Mouse (Mus musculus): ENCODE results near the gene Ndufaf8. TPM values are rescaled to one million over a fixed set of nuclear protein-coding genes. Genes with fewer than 3 reads are reported as not detected.

Gene Ndufaf8
- polyA plus RNA-seq, 1 experiment from 2014 or later, result 61.3 TPM

DNA sequence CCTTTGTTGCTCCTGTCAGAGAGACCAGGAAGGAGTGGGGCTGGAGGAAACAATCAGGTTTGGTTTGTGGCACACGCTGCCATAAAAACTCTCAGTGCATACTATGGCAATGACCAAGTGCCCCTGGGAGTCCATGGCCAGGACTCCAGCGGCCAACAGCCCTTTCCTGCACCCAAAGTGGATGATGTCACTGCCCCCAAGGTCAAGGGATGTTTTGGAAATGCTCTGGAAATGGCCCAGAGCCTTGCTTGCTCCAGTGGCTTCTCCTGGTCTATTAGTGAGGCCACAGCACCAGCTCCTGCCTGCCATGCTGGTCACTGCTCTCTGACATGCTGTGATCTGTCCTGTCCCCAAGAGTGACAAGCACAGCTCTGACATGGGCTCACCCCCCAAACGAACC, 22.5 kb upstream of the Ndufaf8 start:
- H3K36me3 ChIP-seq (ENCODE audit: control insufficient read depth, insufficient read depth, low read length), result peaks cover 13% of the 10 kb centered on the region
- DNase-seq (ENCODE audit: low spot score, missing footprints), result no peak
- H3K9me3 ChIP-seq (ENCODE audit: control insufficient read depth, low read length), result no peaks in the 10 kb centered on the region
- no peak for ATAC-seq (ENCODE audit: low FRiP score)
- WGBS, result 85% methylated on average over 3 of the region's 3 CpGs
- H3K4me3 ChIP-seq (ENCODE audit: low read depth, low read length), result no peak overlapping the region
- no peak overlapping the region for H3K9ac ChIP-seq (ENCODE audit: low read length)
- no peak overlapping the region for H3K27ac ChIP-seq (ENCODE audit: low read depth, low read length)
- no peaks in the 10 kb centered on the region for H3K27me3 ChIP-seq (ENCODE audit: control insufficient read depth, insufficient read depth, low read length)
- H3K4me1 ChIP-seq (ENCODE audit: control insufficient read depth, insufficient read depth, low read length), result no peaks in the 10 kb centered on the region
- no peak overlapping the region for H3K4me2 ChIP-seq

DNA sequence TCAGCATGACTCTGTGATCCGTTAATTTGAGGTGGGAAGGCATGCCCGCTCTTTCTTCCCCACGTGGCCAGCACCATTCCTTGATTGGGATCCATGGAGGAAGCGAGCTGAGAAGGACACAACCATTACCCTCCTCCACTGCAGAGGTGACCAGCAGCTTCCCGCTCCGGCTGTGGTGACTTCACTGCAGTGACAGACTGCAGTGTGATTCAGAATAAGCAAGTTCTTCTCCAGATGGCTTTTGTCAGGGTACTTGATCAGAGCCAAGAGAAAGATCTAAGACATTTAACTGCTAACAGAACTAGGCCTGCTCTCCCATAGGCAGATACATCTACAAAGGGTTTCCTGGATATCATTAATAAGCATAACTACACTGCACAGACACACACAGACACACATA, 18.4 kb upstream of the Ndufaf8 start:
- Histone ChIP-seq H3K36me3 (ENCODE audit: control insufficient read depth, insufficient read depth, low read length) (peaks cover 14% of the 10 kb centered on the region), H3K4me1 (ENCODE audit: control insufficient read depth, insufficient read depth, low read length) (peaks cover 2% of the 10 kb centered on the region; the same call in 1 of the 2 replicates), H3K4me3 (ENCODE audit: low read depth, low read length) (no peak overlapping the region), H3K27me3 (ENCODE audit: control insufficient read depth, insufficient read depth, low read length) (no peaks in the 10 kb centered on the region), H3K9ac (ENCODE audit: low read length) (no peak overlapping the region), H3K9me3 (ENCODE audit: control insufficient read depth, low read length) (no peaks in the 10 kb centered on the region), H3K27ac (ENCODE audit: low read depth, low read length) (no peak overlapping the region), H3K4me2 (no peak overlapping the region)
- DNase-seq (ENCODE audit: low spot score, missing footprints) (no peak), ATAC-seq (ENCODE audit: low FRiP score) (no peak)
- 92% methylated on average over 6 of the region's 6 CpGs for WGBS

DNA sequence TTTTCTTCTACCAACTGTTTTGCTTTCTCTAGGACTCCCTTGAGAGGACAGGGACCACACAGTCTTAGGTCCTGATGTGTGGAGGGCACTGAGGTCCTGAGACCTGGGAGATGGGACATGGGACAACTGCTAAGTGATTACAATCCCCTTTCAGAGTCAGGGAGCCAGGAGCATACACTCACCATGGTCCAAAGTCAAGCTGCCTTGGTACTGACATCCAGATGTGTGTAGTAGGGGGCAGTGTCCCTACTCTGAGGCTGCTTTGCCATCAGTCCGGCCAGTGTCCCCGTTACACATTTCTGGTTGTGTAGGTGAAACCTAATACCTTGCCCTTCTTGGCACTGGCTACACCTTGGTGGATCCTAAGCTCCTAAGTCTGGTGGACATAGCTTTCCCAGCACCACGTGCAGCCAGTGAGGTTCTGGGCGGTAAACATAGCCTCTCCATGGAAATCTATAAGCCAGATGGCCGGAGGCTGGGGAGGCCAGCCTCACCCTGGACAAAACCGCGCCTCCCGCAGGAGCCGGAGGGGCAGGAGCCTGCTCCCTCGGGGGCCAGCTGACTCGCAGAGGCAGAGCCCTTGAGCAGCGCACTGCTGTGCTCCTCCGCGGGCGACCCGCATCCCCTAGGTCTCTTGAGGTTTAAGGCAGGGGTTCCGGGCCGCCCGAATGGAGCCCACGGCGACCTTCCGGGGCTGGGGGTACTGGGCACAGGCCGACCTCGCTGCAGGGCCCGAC, 12.7 kb upstream of the Ndufaf8 start:
- peak overlapping the region; percentile 86 for H3K4me2 ChIP-seq
- H3K27me3 ChIP-seq (ENCODE audit: control insufficient read depth, insufficient read depth, low read length), result no peaks in the 10 kb centered on the region
- peaks cover 6% of the 10 kb centered on the region; the same call in 1 of the 2 replicates for H3K36me3 ChIP-seq (ENCODE audit: control insufficient read depth, insufficient read depth, low read length)
- H3K9ac ChIP-seq (ENCODE audit: low read length), result peak overlapping the region; percentile 97
- WGBS, result under 1% methylated on average over 25 of the region's 25 CpGs
- H3K27ac ChIP-seq (ENCODE audit: low read depth, low read length), result peak overlapping the region; percentile 70; the same call in 1 of the 2 replicates
- H3K9me3 ChIP-seq (ENCODE audit: control insufficient read depth, low read length), result no peaks in the 10 kb centered on the region
- H3K4me3 ChIP-seq (ENCODE audit: low read depth, low read length), result peak overlapping the region; percentile 97
- DNase-seq (ENCODE audit: low spot score, missing footprints) (peak; percentile 91), ATAC-seq (ENCODE audit: low FRiP score) (no peak)
- peaks cover 11% of the 10 kb centered on the region for H3K4me1 ChIP-seq (ENCODE audit: control insufficient read depth, insufficient read depth, low read length)

DNA sequence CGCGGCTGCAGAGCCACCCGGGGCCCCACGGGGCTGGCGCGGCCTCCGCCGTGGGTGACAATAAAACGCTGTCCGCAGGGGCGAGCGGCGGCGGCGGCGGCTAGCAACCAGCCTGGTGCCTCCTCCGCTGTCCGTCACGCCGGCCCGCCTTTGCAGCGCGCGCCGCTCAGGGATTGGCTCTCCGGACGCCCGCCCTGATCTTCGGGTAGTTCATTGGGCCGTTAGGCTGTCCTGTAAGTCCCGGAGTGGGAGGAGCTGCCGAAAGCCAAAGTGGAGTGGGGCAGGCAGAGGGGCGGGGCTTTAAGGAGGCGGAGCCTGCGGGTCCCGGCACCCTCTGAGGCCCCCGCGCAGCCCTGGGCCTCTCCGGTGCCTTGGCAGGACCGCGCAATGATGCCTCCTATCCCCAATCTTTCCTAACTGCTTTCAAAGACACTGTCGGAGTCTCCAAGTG, 12.0 kb upstream of the Ndufaf8 start, which contains the start of gene Cep131:
Cep131 (minus strand) TSS at position 126 of the 451 bp plus-strand sequence.
- H3K9me3 ChIP-seq (ENCODE audit: control insufficient read depth, low read length), result no peaks in the 10 kb centered on the region
- peak within 1 kb of the TSS; percentile 97 for H3K4me3 ChIP-seq (ENCODE audit: low read depth, low read length)
- no peaks in the 10 kb centered on the region for H3K27me3 ChIP-seq (ENCODE audit: control insufficient read depth, insufficient read depth, low read length)
- peak; percentile 98 for ATAC-seq (ENCODE audit: low FRiP score)
- DNase-seq (ENCODE audit: low spot score, missing footprints), result peak; percentile 99
- H3K27ac ChIP-seq (ENCODE audit: low read depth, low read length), result peak within 1 kb of the TSS; percentile 70; the same call in 1 of the 2 replicates
- peak within 1 kb of the TSS; percentile 97 for H3K9ac ChIP-seq (ENCODE audit: low read length)
- peak within 1 kb of the TSS; percentile 86 for H3K4me2 ChIP-seq
- WGBS, result under 1% methylated on average over 42 of the region's 42 CpGs
- H3K36me3 ChIP-seq (ENCODE audit: control insufficient read depth, insufficient read depth, low read length), result peaks cover 6% of the 10 kb centered on the region; the same call in 1 of the 2 replicates
- H3K4me1 ChIP-seq (ENCODE audit: control insufficient read depth, insufficient read depth, low read length), result peaks cover 11% of the 10 kb centered on the region

DNA sequence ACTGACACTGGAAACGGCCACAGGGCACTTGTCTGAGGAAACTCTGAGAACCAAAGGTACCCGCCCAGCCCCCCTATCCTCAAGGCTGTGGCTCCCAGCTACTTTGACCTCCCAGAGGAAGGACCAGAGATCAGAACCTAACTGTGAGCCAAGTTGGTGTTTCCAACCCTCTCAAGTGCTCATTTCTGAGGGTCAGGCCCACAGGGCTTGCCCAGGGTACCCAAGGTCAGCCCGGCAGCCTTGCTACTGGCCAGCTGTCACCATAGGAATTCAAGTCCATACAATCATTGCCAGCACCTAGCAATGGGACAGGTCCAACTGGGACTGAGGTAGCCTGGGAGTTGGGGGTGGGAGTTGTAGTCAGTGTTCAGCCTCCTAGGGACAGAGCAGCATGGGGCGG, 8.1 kb upstream of the Ndufaf8 start:
- Histone ChIP-seq H3K4me3 (ENCODE audit: low read depth, low read length) (no peak overlapping the region), H3K27ac (ENCODE audit: low read depth, low read length) (no peak overlapping the region), H3K4me1 (ENCODE audit: control insufficient read depth, insufficient read depth, low read length) (peaks cover 5% of the 10 kb centered on the region), H3K27me3 (ENCODE audit: control insufficient read depth, insufficient read depth, low read length) (no peaks in the 10 kb centered on the region), H3K9me3 (ENCODE audit: control insufficient read depth, low read length) (no peaks in the 10 kb centered on the region), H3K9ac (ENCODE audit: low read length) (no peak overlapping the region), H3K4me2 (no peak overlapping the region), H3K36me3 (ENCODE audit: control insufficient read depth, insufficient read depth, low read length) (peaks cover 10% of the 10 kb centered on the region; the same call in 1 of the 2 replicates)
- WGBS, result 91% methylated on average over 4 of the region's 4 CpGs
- ATAC-seq (ENCODE audit: low FRiP score), result no peak
- DNase-seq (ENCODE audit: low spot score, missing footprints), result no peak

DNA sequence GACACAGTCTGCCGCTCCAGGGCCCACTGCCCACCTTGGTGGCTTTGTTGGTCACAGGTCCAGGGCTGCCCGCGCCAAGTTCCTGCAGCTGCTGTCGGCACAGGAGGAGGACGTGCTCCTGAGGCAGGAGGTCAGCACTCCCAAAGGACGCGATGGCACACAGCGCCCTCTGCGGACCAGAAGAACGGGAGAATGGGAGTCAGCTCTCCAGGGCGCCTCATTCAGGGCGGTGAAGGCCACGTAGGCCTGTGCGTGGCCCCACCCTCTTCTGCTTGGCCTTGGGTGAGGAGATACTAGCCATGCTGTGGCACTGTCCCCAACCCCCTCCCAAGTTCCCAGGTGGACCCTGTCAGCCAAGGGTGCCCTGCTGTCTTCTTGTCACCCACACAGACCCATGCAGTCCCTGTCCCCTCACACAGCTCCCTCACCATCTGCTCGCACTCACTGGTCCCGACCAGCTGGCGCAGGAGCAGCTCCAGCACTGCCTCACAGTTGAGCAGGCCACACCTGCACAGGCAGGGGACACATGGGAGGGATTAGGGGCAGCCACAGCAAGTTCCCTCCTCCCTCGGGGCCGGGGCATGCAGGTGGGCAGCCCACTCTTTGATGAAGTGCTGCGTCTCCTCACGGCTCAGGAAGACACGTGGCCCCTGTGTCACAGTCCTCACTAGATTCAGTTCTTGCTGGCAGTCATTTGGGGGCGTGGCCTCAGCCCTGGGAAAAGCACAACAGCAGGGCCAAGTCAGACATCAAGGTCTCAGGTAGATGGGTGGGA, 5.7 kb upstream of the Ndufaf8 start:
- Histone ChIP-seq H3K4me1 (ENCODE audit: control insufficient read depth, insufficient read depth, low read length) (peaks cover 8% of the 10 kb centered on the region), H3K27me3 (ENCODE audit: control insufficient read depth, insufficient read depth, low read length) (no peaks in the 10 kb centered on the region), H3K9me3 (ENCODE audit: control insufficient read depth, low read length) (no peaks in the 10 kb centered on the region), H3K4me3 (ENCODE audit: low read depth, low read length) (no peak overlapping the region), H3K36me3 (ENCODE audit: control insufficient read depth, insufficient read depth, low read length) (peaks cover 10% of the 10 kb centered on the region; the same call in 1 of the 2 replicates), H3K9ac (ENCODE audit: low read length) (no peak overlapping the region), H3K4me2 (no peak overlapping the region), H3K27ac (ENCODE audit: low read depth, low read length) (no peak overlapping the region)
- no peak for DNase-seq (ENCODE audit: low spot score, missing footprints)
- ATAC-seq (ENCODE audit: low FRiP score), result no peak
- 81% methylated on average over 23 of the region's 23 CpGs for WGBS

DNA sequence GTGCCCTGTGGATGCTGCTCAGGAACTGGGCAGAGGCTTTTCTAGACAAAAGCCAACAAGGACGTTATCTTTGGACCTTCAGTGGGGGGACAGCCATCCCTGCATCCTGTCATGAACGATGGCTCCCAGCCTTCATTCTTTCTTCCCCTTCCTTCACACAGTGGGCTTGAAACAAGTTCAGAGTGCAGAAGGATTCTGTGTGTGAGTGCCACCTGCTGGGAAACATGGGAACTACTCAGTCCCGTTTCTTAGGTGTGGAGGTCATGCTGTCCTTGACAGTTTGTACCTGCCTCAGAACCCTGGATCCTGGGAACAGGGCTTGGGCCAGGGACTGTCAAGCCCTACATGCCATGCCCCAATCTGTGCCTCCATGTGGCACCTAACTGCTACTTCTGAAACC, 2.3 kb downstream of the Ndufaf8 start:
- H3K36me3 ChIP-seq (ENCODE audit: control insufficient read depth, insufficient read depth, low read length), result peaks cover 2% of the 10 kb centered on the region; the same call in 1 of the 2 replicates
- H3K9ac ChIP-seq (ENCODE audit: low read length), result no peak overlapping the region
- no peaks in the 10 kb centered on the region for H3K27me3 ChIP-seq (ENCODE audit: control insufficient read depth, insufficient read depth, low read length)
- H3K4me3 ChIP-seq (ENCODE audit: low read depth, low read length), result no peak overlapping the region
- no peak overlapping the region for H3K27ac ChIP-seq (ENCODE audit: low read depth, low read length)
- WGBS, result 2% methylated on average over 3 of the region's 3 CpGs
- H3K4me2 ChIP-seq, result no peak overlapping the region
- DNase-seq (ENCODE audit: low spot score, missing footprints) (peak; percentile 96), ATAC-seq (ENCODE audit: low FRiP score) (no peak)
- peaks cover 17% of the 10 kb centered on the region for H3K4me1 ChIP-seq (ENCODE audit: control insufficient read depth, insufficient read depth, low read length)
- no peaks in the 10 kb centered on the region for H3K9me3 ChIP-seq (ENCODE audit: control insufficient read depth, low read length)

GRCm38 (mm10) chr11:120103431-120103997, 4.8 kb downstream of the Ndufaf8 start:
- Histone ChIP-seq H3K4me1 (ENCODE audit: control insufficient read depth, insufficient read depth, low read length) (peaks cover 9% of the 10 kb centered on the region), H3K27ac (ENCODE audit: low read depth, low read length) (no peak overlapping the region), H3K4me2 (no peak overlapping the region), H3K4me3 (ENCODE audit: low read depth, low read length) (no peak overlapping the region), H3K9me3 (ENCODE audit: control insufficient read depth, low read length) (no peaks in the 10 kb centered on the region), H3K27me3 (ENCODE audit: control insufficient read depth, insufficient read depth, low read length) (no peaks in the 10 kb centered on the region), H3K36me3 (ENCODE audit: control insufficient read depth, insufficient read depth, low read length) (peaks cover 2% of the 10 kb centered on the region; the same call in 1 of the 2 replicates), H3K9ac (ENCODE audit: low read length) (no peak overlapping the region)
- ATAC-seq (ENCODE audit: low FRiP score), result no peak
- no peak for DNase-seq (ENCODE audit: low spot score, missing footprints)
- WGBS, result 98% methylated on average over 3 of the region's 3 CpGs

Data from midbrain, embryonic 11.5 days (tissue).